Mouse (Mus musculus): ENCODE measurements around the gene Traf6.

- no peak for TF ChIP-seq EP300 (IDR thresholded peaks at IDR 0.05; ENCODE audit: low read length)
- TF ChIP-seq USF1 (IDR thresholded peaks at IDR 0.05; ENCODE audit: low read depth, low read length), result no peak
- no peak for TF ChIP-seq TCF12 (IDR thresholded peaks at IDR 0.05; ENCODE audit: low read depth, low read length)
- TF ChIP-seq POLR2A (IDR thresholded peaks at IDR 0.05; ENCODE audit: low read depth, low read length), result no peak
- TF ChIP-seq CTCF (conservative IDR thresholded peaks at IDR 0.05 in 1 of 2, IDR thresholded peaks at IDR 0.05 in 1 of 2; ENCODE audit: low read depth in 2 of 2, low read length in 2 of 2), result no peak
- no peak for TF ChIP-seq SMC3 (IDR thresholded peaks at IDR 0.05; ENCODE audit: low read depth, low read length)
- TF ChIP-seq CHD2 (IDR thresholded peaks at IDR 0.05; ENCODE audit: low read length), result no peak
- TF ChIP-seq GABPA (IDR thresholded peaks at IDR 0.05; ENCODE audit: insufficient replicate concordance, low read depth, low read length), result no peak
- no peak for TF ChIP-seq KAT2A (IDR thresholded peaks at IDR 0.05; ENCODE audit: insufficient replicate concordance, low read length)
- TF ChIP-seq MAX (IDR thresholded peaks at IDR 0.05; ENCODE audit: low read length), result no peak
- TF ChIP-seq CHD1 (IDR thresholded peaks at IDR 0.05; ENCODE audit: low read depth, low read length), result no peak
- TF ChIP-seq POLR2AphosphoS2 (IDR thresholded peaks at IDR 0.05; ENCODE audit: low read depth, low read length), result no peak
Observed at GRCm38 (mm10) chr2:101690252-101690827, 12.1 kb downstream of the Traf6 start.
